Mouse (Mus musculus) neural tube, embryonic 10.5 days (tissue): ENCODE data around the gene Mrpl22.
"Not testable (repeated sequence)": the region's sequence is repeated elsewhere in the genome, so short reads cannot be mapped to it uniquely, and the experiment has no call there.

Experiments
- DNase-seq: peaks from one replicate; pipeline ENCODE4 v3.0.0-alpha.2; 2017; ENCODE audit warnings: low spot score; ENCODE audit errors: extremely low spot score

Gene Mrpl22

DNA sequence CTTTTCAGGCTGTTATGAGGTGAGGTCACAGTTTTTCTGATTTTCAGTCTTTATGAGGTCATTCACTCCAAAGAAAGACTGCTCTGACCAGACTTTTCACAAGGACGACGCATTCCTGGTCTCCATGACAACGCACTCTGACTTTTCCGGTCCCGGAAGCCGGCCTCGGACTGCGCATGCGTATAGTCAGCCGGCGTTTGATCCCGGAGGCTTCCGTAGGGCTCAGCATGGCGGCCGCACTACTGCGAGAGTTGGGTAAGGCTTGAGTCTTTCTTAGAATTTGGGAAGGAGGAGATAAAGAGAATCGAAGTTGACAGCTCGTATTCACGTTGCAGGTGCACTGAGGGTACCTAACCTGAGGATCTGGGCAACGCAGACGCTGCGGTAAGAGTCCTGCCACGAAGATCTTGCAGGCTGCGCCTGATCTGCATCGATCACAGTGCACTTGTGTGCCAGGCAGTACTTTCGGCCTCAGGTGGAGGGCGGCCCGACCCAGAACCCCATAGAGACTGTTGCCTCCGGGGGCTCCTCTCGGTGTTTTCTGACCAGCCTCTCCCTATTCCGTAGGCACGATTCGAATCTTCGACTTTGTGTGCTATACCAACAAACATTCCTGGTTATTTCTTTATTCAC lies at the start of gene Mrpl22:
TSS of gene Mrpl22 (plus strand) at position 203 of the 633 bp plus-strand sequence.
- peak; percentile 98 for DNase-seq

DNA sequence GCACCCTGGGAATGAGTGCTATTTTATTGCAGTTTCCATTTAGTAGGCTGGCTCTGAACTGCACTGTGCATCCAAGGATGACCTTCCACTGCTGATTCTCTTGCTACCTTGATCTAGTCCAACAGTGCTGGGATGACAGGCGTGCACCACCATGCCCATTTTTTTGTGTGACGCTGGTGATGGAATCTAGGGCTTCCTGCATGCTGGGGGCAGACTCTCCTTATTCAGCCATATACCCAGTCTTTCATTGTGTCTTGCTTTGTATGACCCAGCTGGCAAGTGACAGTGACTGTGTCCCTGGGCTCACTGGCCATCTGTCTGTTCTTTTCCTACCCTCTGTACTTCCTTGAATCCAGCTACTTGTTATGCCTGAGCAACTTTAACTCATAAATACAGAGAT lies 47.8 kb upstream of the Mrpl22 start:
- no peak for DNase-seq

DNA sequence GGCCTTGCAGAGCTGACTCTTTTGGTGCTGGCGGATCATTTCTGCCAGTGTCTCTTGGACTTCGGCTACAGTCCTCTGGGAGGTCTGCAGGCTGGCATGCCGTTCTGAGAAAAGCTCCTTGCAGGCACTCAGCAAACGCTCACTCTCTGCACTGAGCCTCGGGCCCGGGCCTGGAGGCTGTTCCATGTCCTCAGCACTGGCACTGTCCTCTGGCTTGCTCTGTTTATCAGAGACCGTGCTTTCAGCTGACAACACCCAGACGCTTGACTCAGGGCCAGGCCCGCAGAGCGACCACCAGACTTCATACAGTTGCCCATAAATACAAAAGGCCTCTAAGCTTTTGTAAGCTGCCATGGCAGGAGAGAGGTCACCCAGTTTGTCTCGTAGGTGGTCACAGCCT lies 46.4 kb upstream of the Mrpl22 start:
- no peak for DNase-seq

DNA sequence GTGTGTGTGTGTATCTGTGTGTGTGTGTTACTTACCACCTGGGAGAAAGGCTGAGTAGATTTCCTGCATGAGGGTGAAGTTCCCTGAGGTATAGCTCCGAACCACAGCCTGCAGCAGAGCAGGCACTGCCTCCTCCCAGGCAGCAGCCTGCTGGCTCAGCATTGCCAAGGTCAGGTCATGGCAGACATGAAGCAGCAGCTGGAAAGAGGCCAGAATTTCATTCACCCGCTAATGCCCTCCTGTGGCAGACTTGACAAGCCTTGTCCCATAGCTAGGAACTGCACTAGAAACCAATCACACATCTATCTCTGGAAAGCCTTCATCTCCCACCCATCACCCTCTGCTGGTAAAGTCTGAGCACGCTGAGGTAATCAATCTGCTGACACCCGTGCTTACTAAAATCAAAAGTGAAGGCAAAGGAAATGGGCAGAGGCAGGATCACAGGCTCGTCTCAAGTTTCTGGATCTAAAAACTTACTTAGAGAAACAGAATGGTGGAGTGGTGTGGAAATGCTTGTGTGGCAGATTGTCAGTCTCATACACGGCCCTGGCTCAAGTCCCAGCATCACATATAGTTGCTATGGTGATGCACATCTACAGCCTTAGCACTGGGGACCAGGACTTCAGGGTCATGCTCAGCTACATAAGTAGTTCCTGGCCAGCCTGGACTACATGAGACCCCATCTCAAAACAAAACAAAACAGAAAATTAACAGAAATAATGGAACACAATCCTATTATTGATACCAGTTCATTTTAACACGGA lies 44.9 kb upstream of the Mrpl22 start:
- no peak for DNase-seq

DNA sequence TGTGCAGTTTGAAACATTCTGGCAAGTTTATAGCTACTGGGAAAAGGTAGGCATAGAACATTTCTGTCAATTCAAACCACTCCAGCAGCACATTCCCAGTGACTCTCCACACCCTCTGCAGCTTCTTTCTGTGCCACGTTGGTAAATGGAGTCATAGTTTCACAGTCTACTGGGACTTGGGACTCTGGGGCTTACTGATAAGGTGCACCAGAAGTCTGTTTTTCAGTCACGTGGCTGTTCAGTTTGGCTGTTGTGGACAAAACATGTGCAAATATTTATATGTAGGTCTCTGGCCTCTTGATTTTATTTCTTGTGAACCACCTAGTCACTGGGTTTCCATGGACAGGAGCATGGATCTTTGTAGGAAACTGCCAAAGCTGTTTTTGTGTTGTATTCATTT lies 43.9 kb upstream of the Mrpl22 start:
- no peak for DNase-seq

DNA sequence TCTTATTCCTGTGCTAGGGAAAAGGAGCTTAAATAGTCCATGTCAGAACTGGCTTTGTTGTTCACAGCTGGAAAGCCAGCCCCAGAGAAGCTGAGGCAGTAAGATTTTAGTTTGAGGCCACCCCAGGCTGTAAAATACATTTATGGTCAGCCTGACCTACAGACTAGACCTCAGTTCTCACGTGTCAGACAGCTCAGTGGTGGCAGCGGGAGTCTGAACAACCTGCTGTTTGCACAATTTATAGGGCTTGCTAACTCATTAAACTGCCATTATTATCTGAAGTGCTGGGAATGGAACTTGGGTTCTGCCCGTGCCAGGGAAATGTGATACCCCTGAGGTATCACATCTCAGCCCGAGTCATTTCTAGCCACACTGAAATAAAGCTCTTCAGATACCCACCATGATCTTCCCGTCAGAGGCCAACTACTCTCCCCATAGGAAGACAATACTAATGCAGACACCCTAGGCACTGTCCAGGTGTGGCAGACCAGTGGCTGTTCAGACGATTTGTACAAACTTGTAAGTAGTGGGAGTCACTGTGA lies 42.1 kb upstream of the Mrpl22 start:
- DNase-seq: no peak

DNA sequence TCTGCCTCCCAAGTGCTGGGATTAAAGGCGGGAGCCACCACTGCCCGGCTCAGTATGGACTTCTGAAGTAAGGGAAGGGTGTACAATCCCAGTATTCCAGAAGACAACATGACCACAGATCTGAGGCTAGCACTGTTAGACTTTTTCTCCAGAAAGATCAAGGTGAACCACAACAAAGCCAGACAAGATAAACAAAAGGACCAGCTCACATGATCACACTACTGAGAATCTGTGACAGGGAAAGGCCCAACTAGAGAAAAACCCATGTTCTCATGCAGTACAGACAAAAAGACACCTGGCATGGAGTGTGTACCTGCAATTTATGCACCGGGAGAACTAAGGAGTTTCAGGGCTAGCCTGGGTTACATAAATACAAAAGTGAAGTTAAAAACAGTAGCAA lies 39.4 kb upstream of the Mrpl22 start:
- DNase-seq: no peak

DNA sequence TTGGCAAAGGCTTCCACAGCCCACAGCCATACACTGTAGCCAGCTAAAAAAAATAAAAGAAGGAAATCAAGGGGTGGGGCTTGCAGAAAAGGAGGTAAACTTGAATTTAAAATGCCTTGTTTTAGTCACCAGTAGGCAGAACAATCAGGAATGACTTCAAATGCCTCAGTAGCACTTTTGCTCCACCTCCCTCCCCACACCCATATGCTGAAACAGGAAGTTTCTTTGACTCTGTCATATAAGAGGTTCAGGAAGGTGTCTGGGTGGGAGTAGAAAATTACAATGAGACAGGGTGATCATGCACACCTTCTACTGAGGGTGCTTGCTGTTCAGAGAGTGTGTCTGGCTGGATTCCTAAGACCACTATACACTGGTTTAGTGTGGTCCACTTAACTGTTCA lies 36.6 kb upstream of the Mrpl22 start:
- DNase-seq: no peak

DNA sequence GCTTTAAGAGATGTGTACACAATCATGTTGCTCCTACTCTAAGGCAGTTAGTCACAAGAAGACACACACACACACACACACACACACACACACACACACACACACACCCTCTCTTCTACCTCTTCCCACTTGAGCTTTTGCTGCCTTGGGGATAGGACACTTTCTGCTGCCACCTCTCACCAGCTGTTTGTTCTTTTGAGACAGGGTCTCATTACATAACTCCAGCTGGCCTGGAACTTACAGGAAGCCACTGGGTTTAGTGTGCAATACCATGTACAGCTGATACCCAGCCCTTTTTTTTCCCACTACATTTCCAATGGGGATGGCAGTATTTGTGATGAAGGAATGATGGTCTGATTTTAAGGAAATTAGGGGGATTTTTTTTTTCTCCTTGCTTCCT lies 36.2 kb upstream of the Mrpl22 start:
- no peak for DNase-seq

DNA sequence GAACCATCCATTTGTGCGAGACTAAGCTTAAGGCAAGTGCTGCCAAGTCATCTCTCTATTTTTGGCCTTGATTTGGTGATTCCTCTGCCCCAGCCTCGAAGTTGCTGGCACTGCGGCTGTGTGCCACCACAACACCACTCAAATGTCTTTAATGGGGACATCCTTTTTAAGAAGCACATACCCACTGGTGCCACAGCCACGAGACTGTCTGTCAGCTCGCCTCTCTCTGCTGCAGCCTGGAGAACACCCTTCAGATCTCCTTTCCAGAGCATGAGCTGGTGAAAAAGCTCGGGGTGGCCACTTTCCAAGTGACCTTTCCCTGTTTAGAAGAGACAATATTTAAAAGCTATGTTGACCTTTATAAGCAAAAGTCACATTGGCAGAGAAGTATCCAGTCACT lies 34.8 kb upstream of the Mrpl22 start:
- no peak for DNase-seq

DNA sequence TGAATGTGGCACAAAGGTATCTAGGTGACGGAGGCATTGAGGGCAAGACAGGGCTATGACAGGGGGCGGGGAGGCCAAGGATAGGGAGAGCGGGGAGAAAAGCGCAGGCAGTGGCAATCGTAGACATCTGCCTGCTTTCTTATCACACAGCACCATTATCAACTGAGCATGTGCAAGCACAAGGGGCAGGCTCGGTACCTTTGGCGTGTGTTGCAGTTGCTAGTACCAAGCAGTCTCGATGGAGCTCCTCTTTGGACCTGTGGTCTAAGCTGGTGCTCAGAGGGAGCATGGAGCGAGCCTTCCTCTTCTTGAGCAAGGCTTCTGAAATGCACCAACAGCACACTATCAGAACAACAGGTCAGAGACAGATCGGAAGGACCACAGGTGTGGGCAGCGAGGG lies 32.6 kb upstream of the Mrpl22 start:
- DNase-seq: no peak

DNA sequence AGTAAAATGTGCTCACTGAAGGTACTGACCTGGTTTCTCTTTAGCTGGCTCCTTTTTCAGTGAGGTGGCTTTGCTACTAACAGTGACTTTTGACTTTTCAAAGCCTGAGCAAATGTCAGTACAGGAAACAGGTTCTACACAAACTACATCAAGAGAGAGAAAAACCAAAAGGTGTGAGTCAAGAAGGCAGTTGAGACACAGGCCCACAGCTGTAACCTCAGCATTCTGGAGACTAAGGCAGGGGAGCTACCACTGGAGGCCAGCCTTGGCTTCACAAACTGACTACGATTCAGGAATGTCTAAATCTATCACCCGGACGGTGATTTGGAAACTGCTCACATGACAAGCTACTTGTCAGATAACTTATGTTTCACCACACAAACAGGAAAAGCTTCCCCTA lies 32.0 kb upstream of the Mrpl22 start:
- DNase-seq: no peak

DNA sequence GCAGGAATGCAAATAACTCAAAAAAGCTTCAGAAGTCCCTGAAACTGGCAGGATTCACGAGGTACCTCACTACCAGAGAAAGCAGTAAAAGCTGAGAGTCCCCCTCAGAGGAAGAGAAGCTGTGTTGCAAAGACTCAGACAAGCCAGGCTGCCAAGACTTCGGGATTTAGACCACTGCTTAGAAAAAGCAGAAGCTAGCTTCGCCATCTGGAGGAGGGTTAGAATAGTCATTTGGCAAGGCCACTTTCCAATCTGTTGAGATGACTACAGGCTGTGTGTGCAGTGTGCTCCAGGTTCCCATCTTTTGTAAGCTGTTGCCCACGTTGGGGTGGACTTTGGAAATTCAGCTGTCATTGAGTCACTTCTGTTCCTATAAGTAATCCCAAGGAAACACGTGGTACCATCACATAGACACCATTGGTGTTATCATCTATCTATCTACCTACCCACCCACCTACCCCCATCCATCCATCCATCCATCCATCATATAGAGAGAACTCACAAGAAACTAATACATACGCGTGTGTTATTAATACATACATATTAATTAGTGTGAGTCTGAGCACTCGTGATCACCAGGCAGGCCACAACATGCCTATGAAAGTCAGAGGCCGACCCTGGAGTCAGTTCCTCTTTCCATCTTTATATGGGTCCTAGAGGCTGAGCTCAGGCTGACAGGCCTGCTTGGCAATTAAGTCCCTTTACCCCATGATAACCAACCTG lies 27.6 kb upstream of the Mrpl22 start:
- no peak for DNase-seq

DNA sequence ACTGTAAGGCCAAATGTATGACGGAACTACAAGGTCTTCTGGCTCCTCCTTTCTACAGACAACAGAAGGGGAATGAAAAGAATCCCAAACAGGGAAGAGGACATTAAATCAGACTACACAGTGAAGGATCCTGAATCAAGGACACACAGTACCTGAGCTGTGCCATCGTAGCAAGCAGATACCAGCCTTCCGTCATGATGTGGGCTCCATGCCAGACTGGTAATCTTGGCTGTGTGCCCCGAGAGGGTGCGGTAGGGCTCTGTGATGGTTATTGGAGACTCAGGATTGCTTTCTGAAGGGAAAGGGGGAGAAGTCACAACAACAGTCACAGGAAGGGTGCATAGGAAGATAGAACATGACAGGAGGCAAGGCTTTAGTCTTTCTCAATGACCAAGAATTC lies 25.2 kb upstream of the Mrpl22 start:
- no peak for DNase-seq

DNA sequence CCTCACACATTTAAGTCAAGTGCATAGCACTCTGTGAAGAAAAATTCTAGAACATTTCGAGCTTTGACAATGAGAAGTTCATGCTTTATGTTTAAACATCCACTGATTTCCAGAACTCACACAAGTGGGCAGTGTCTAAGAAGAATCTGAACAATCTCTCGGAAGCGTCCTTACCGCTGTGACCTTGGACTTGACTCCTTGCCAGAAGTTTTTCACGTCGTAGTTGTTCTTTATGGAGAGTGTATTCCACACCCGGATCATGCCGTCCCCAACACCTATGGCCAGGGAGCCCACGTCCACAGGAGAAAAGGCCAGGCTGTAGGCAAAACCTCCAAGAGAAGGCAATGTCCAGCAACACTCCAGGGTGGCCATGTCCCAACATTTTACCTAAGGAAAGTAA lies 16.0 kb upstream of the Mrpl22 start:
- no peak for DNase-seq

DNA sequence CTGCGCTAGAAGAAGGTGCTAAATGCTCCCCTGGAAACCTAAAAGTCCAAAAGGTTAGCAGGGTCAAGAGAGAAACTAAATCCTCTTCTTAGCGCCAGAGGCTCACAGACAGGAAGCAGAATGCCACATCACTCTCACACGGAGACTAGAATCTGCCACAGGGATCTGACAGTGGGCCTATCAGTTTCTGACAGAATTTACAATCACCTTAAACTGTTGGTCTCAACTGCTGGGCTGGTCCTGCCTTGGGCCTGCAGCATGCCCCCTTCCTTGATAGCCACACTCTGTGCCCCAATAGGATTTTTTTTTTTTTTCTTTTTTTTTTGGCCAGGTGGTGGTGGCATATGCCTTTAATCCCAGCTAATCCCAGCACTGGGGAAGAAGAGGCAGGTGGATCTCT lies 14.6 kb upstream of the Mrpl22 start:
- DNase-seq: no peak

DNA sequence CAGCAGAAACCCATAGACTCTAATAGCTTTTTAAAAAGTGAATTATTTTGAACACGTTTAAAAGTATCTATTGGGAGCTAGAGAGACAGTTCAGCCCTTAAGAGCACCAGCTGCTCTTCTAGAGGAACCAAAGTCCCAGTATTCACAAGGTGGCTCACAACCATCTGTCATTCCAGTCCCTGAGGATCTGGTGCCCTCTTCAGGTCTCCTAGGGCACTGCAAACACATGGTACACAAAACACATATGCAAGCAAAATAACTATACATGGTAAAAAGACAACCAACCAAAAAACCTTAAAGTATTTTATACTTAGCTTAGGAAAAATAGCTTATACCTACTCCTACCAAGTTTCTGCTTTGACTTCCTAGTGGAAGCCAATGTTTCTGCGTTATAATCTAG lies 6.4 kb upstream of the Mrpl22 start:
- no peak for DNase-seq

DNA sequence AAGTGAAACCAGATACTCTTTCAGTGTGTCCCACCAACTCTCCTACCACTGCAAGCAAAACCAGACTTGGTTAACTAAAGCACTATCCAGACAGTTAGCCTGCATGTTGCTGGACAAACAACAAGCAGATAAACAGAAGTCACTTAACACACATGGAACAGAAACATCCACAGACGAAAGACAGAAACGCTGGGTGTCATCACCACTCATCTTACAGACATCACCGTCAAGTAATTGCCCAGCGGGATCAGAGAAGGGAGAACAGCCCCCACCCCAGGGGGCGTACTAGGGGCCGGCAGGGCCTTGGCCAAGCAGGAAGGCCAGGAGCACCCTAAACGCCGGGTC lies 3.7 kb upstream of the Mrpl22 start:
- DNase-seq: no peak

DNA sequence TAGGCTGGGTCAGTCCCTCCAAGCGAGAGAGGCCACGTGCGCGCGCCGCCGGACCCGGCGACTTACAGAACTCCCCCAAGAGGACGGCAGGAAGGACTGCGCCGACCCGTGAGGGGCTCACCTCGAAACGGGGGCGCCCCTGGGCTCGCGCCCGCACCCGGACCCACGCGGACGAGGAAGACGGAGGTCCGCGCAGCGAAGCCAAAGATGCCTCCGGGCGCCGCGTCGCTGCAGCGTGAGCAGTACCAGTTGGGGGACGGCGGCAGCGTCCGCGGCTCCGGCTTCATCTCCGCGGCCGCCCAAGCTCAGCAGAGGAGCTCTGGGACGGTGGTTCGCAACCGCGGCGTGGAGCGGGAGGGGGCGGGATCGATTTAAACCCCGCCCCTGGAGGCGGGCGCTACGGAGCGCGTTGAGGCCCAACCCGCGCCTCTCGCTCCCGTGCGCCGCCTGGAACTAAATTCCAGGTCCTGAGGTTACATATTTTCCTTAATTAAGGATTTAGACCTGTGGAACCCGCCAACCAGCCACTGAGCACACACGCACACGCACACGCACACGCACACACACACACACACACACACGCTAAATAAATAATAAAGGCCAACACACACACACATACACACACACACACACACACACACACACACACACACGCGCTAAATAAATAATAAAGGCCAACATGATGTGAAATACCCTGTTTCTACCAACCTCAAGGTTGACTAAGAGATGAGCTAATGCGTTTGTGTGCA lies 3.1 kb upstream of the Mrpl22 start, which contains the start of gene Gemin5:
TSS of gene Gemin5 (minus strand) at position 373 of the 749 bp plus-strand sequence.
- peak; percentile 87 for DNase-seq

DNA sequence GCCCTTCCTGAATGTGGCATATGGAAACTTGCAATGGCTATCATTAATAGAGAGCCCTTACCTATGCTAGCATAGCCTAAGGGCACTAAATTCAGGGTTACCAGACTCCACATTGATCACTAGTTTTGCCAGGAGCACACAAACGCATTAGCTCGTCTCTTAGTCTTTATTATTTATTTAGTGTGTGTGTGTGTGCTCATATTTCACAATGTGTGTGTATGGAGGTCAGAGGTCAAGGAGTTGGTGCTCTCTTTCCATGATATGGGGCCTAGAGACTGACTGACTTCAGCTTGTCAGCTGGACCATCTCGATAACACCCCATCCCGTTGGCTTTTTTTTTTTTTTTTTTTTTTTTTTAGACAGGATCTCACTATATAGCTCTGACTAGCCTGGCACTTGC lies 1.8 kb upstream of the Mrpl22 start:
- no peak for DNase-seq

DNA sequence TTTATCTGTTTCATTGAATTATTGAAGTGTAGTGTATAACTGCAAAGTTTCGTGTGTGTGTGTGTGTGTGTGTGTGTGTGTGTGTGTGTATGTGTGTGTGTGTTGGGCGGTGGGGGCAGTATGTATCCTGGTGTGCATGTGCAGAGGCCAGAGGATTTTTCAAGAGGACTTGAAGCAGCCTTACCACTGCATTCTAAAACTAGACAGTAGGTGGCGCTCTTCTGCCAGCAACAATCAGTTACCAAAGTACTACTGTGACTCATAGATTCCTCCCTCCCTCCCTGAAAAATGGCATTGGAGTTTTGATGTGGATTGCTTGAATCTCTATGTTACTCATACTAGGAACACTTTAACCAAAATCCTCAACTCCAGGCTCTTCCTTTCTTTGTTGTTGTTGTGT lies 8.1 kb downstream of the Mrpl22 start:
- peak; percentile 62 for DNase-seq

DNA sequence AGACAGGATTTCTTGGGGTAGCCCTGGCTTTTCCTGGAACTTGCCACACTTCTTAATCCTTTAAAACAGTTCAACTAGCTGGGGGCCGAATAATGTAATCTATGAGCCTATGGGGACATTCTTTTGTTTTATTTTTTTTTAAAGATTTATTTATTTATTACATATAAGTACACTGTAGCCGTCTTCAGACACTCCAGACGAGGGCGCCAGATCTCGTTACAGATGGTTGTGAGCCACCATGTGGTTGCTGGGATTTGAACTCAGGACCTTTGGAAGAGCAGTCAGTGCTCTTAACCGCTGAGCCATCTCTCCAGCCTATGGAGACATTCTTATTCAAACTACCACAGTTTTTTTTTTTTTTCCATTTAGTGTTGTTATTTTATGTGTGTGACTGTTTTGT lies 8.5 kb downstream of the Mrpl22 start:
- not testable (repeated sequence) for DNase-seq
